Mouse (Mus musculus) stomach, postnatal 0 days (tissue): ENCODE data around the gene Prpf40b.

ENCODE experiments used
- CTCF ChIP-seq: IDR thresholded peaks from 2 replicates; pipeline ENCODE4 v1.5.1; 2016; ENCODE audit warnings: antibody characterized with exemption, low read depth, mild to moderate bottlenecking, moderate library complexity
- EP300 ChIP-seq: optimal IDR thresholded peaks from 2 replicates; pipeline ENCODE3; 2016; ENCODE audit warnings: antibody characterized with exemption

- TF ChIP-seq CTCF (no peak), EP300 (no peak)
Observed at GRCm38 (mm10) chr15:99318071-99318470, 23.2 kb downstream of the Prpf40b start.
